Mouse (Mus musculus): ENCODE measurements around the gene Nfat5.

Gene Nfat5

GRCm38 (mm10) chr8:107396106-107396670 is 102.9 kb downstream of the Nfat5 start:
- no peak for DNase-seq (ENCODE audit: low read depth, low spot score)

DNA sequence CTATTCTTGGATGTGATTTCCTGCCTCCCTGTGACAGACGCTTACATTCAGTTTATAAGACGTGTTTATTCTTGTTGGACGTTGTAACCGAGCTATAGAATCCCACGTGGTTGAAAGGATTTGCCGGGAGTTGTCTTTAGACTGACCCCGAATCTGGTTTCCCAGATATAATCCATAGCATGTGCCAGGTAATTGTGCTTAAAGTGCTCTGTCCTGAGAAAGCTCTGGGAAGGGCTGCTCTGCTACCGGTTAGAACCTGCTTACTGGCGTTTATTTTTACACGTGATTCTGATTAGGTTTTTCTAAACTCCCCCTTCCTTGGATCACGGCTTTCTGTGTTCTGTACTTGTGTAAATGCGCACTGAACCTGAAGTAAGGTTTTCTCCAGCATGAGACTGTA is 104.4 kb downstream of the Nfat5 start:
- no peak for DNase-seq (ENCODE audit: low read depth, low spot score)

DNA sequence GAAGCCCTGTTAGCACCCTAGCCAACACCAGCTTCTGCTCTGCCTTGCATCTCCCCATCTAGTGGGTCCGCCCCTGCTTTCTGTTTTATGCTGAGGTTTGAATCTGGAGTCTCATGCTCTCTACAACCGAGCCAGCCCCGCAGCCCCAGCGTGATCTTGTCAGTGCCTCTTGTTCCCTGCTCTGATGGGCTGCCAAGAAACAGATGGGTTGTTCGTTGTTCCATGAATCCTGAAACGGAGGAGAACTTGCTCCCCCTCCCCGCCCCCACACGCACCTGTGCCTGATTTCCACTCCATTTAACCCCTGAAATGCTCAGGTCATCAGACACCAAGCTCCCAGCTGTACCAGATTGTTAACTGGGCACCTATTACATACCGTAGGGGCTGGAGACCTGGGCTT is 106.2 kb downstream of the Nfat5 start:
- no peak for DNase-seq (ENCODE audit: low read depth, low spot score)

GRCm38 (mm10) chr8:107401866-107402265 is 108.6 kb downstream of the Nfat5 start:
- DNase-seq (ENCODE audit: low read depth, low spot score), result no peak

DNA sequence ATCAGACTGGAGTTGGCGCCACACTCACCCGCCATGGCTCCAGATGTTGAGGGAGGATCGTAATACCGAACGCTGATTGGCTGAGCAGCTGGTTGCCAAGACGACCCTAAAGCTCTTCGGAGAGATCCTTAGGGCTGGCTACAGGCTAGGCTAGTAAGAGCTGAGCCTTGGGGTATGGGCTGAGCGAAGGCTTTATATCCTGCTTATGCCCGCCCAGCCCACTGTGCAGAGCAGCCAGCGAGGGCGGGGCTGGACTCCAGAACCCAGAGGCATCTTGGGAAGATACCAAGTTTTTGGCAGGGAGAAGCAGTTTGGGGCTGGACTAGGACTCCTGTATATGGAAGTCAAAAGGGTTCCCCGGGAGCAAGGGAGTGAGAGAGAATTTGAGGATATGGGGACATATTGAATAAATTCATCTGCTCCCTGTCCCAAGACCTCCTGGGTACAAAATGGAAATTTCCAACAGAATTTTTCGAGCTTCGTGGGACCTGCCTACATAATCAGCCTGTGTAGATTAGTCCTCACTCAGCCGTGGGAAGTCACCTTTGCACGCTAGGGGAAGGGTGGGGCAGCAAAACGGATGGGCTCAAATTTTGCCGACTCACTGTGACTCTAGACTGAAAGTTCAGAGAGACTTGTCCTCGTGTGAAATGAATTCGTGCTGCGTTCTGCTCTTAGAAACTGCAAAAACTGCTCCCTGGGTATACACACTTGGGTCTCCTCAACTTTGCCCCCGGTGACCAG is 109.9 kb downstream of the Nfat5 start, which contains the start of gene Nqo1:
Gene Nqo1, minus strand, starts transcription at position 169 of the 744 bp plus-strand sequence.
- peak; percentile 23 for DNase-seq (ENCODE audit: low read depth, low spot score)

DNA sequence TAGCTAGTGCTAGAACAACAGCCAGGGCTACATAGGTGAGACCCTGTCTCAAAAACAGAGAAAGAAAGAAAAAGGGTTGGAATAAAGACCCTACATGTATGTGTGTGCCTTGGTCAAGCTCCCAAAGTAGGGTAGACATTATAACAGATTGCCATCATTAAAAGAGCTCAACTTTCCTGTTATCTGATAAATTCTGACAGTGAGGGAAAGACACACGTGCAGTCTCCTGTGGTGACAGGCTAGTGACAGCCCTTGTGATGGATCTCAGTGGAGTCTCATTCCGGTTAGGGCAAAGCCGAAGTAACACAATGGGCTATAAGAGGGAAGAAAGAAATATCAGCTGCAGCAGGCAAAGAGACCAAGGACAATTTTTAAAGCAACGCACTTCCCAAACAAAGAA is 110.8 kb downstream of the Nfat5 start:
- no peak for DNase-seq (ENCODE audit: low read depth, low spot score)

GRCm38 (mm10) chr8:107405935-107406334 is 112.7 kb downstream of the Nfat5 start:
- no peak for DNase-seq (ENCODE audit: low read depth, low spot score)

DNA sequence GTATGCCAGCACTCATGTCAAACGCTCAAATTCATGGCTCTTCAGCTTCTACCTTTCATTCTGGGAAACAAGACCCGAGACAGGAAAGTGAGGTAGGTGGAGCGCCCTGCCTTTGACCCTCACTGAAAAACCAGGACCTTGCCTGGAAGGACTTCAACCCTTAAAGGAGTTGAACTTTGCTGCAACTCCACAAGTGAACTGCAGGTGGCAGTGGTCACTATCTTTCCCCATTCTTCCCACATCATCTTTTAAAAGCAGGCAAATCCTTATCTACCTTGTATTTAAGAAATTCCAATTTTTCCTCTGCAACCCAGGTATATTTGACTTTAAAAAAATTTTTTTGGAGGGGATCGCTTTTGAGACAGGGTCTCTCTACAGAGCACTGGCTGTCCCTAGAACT is 118.1 kb downstream of the Nfat5 start:
- DNase-seq (ENCODE audit: low read depth, low spot score), result peak; percentile 22

DNA sequence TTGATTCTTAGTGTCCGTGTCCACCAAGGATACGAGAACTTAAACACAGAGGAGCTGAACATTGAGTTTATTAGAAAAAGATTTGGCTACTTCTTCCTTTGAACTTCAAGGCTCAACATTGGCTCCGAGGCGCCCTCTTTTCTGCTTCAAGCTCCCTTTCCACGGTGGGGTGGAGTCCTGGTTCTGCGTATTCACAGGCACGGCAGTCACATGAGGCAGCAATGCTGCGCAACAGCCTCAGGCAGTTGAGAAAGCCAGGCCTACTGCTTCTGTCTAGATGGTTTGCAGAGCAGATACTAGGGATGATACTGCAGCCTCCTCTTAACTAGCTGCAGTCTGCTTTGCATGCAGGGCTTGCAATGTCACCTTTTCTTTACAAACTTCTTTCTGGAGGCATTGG is 119.3 kb downstream of the Nfat5 start:
- no peak for DNase-seq (ENCODE audit: low read depth, low spot score)

DNA sequence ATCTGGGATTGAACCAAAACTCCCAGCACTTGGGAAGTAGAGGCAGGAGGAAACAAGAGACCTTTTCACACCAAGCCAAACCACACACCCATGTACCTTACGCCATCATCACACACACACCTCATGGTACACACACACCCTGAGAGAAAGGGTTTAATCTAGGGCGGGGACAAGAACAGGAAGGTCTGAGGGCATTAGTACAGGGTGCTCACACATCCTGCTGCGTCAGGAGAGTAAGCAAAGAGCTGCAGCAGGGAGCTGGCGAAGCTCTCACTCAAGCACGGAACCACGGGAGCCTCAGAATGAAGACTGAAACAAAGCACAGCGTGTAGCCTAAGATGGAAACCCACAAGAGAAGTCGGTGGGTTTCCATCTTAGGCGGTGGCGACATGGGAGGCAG is 120.6 kb downstream of the Nfat5 start:
- no peak for DNase-seq (ENCODE audit: low read depth, low spot score)

DNA sequence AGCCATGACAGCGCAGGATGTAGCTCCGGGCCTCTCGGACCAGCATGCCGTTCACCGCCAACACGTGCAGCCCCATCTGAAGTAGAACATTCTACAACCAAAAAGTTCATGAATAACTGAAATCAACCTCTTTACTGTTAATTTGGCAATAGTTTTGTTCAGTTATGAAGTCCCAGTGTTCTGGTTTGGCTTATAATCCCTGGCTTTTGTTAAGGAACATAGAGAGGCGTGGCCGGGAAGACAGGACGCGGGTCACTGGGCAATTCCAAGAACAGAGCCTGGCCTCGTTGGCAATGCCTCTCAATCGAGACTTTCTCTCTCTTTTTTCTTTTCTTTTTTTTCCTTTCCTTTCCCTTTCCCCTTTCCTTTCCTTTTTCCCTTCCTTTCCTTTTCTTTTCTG is 123.7 kb downstream of the Nfat5 start:
- DNase-seq (ENCODE audit: low read depth, low spot score), result no peak

GRCm38 (mm10) chr8:107424176-107424575 is 130.9 kb downstream of the Nfat5 start:
- DNase-seq (ENCODE audit: low read depth, low spot score), result no peak

DNA sequence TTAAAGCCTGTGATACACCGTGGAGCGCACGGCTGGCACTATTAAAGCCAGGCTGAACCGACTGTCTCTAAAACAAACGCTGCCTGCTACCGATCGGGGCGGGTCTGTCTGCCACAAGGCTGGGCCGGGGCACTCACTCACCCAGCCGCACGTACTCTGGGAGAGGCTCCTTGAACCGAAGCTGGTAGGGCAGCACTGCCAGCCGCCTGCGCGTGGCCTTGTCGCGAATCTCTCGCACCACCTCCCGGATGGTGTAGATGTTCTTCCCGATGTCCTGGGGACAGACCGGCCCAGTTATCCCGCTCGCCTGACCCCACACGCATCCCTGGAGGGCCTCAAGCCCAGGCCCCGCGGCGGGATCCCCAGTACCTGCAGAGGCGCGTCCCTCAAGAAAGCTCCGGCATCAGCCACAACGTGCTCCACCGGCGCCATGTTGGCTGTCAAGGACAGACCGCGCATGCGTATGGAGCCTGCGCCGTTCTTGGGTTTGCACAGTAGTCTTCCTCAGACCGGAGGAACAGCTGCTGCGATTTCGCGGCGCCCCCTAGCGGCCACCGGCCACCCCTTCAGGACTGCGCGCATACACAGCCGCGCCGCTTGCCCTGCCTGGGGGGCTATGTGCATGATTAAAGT is 131.4 kb downstream of the Nfat5 start, which contains the start of gene Nob1:
Gene Nob1, minus strand, starts transcription at position 455 of the 633 bp plus-strand sequence.
- peak; percentile 97 for DNase-seq (ENCODE audit: low read depth, low spot score)

- DNase-seq (ENCODE audit: low read depth, low spot score), result no peak
These were observed 131.9 kb downstream of the Nfat5 start for GRCm38 (mm10) chr8:107425230-107425597.
